Mouse (Mus musculus): ENCODE data around the gene Il12a.
"Not testable (repeated sequence)": the region's sequence is repeated elsewhere in the genome, so short reads cannot be mapped to it uniquely, and the experiment has no call there.

Gene Il12a

GRCm38 (mm10) chr3:68743472-68743732 is 53.0 kb downstream of the Il12a start:
- no peak for DNase-seq

- DNase-seq: peak; percentile 34
Observed at GRCm38 (mm10) chr3:68744162-68744561, 53.7 kb downstream of the Il12a start.

GRCm38 (mm10) chr3:68745033-68745432 is 54.6 kb downstream of the Il12a start:
- DNase-seq: no peak

- not testable (repeated sequence) for DNase-seq
Observed at GRCm38 (mm10) chr3:68746282-68746681, 55.8 kb downstream of the Il12a start.
